Mouse (Mus musculus): Measurements from ENCODE around the gene Akirin1.

GRCm38 (mm10) chr4:123692071-123692470 is 58.1 kb downstream of the Akirin1 start:
- TF ChIP-seq POLR2A (IDR thresholded peaks at IDR 0.05; ENCODE audit: control insufficient read depth, low read depth, low read length): no peak
- no peak for TF ChIP-seq CTCF (IDR thresholded peaks at IDR 0.05; ENCODE audit: control insufficient read depth, insufficient read depth, insufficient replicate concordance, low read depth, low read length)

All from testis, adult 2 months (tissue).